12 mouse cellular contexts compared by ENCODE assay signal in the genomic region with DNA sequence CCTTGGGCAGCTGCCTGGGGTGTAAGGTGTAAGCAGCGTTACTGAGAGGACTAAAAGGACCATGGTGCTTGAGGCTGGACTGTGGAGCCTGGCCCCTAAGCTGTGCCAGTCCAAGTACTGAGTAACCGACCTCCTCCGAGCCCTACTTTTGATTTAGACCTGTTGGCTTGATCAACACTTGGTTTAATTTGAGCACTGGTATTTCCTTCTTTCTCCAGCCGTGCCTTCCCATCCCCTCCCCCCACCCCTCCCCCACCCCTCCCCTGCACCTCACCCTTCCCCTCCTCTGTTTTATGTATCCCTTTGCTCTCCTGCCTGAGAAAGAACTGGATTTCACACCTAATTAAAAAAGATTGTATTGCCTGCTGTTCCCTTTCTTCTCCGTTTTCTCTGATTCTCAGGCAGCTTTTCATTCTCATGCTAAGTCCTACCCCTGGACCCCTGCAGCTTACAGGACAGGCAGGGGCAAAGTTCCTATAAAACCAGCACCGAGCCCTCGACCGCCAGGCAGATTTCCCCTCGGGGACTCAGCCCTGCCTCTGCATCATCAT.
DNase-seq lines count a peak whose midpoint lies in the region; ATAC-seq and TF ChIP-seq lines count a peak whose summit lies in the region.
"Had no signal": no experiment of that assay in that cellular context is flagged by ENCODE, and none has a peak within 500 bp of the region (broad histone marks: within the 10 kb centered on the region; RNA-seq: fewer than 3 reads in every experiment).

No protein-coding gene starts in this region.

- peak; percentile 88 for ATAC-seq in forebrain, embryonic 12.5 days (ENCODE audit: low FRiP score)
- peak; percentile 60; the same call in 1 of the 2 replicates for ATAC-seq in limb, embryonic 11.5 days (ENCODE audit: insufficient number of reproducible peaks, low FRiP score, low TSS enrichment, low read depth)
- ATAC-seq in neural tube, embryonic 12.5 days (ENCODE audit: low FRiP score, low read depth), result peak; percentile 91
- ATAC-seq in intestine, postnatal 0 days, result no peak
- no peak for ATAC-seq in stomach, postnatal 0 days (ENCODE audit: low FRiP score, low TSS enrichment)

- no peaks in the 10 kb centered on the region for H3K9me3 ChIP-seq in forebrain, embryonic 12.5 days
- no peaks in the 10 kb centered on the region for H3K9me3 ChIP-seq in limb, embryonic 11.5 days (ENCODE audit: control insufficient read depth, low read length)
- peaks cover 8% of the 10 kb centered on the region; the same call in 1 of the 2 replicates for H3K9me3 ChIP-seq in neural tube, embryonic 12.5 days
- no peaks in the 10 kb centered on the region for H3K9me3 ChIP-seq in intestine, postnatal 0 days (ENCODE audit: control insufficient read depth)
- H3K9me3 ChIP-seq in stomach, postnatal 0 days (ENCODE audit: control insufficient read depth, low read length), result no peaks in the 10 kb centered on the region

- H3K9ac ChIP-seq in forebrain, embryonic 12.5 days, result no peak overlapping the region
- H3K9ac ChIP-seq in limb, embryonic 11.5 days (ENCODE audit: low read length), result no peak overlapping the region
- H3K9ac ChIP-seq in neural tube, embryonic 12.5 days, result no peak overlapping the region
- no peak overlapping the region for H3K9ac ChIP-seq in intestine, postnatal 0 days (ENCODE audit: low read depth, low read length)
- no peak overlapping the region for H3K9ac ChIP-seq in stomach, postnatal 0 days (ENCODE audit: low read length)

- WGBS in forebrain, embryonic 12.5 days, result 2% methylated on average over 9 of the region's 9 CpGs
- under 1% methylated on average over 9 of the region's 9 CpGs for WGBS in limb, embryonic 11.5 days
- WGBS in neural tube, embryonic 12.5 days, result 2% methylated on average over 9 of the region's 9 CpGs
- WGBS in intestine, postnatal 0 days, result 41% methylated on average over 9 of the region's 9 CpGs
- 48% methylated on average over 9 of the region's 9 CpGs for WGBS in stomach, postnatal 0 days

- peaks cover 32% of the 10 kb centered on the region for H3K4me1 ChIP-seq in forebrain, embryonic 12.5 days
- H3K4me1 ChIP-seq in limb, embryonic 11.5 days (ENCODE audit: control insufficient read depth, insufficient read depth, low read length), result peaks cover 7% of the 10 kb centered on the region
- peaks cover 20% of the 10 kb centered on the region for H3K4me1 ChIP-seq in neural tube, embryonic 12.5 days
- H3K4me1 ChIP-seq in intestine, postnatal 0 days (replicated peaks; ENCODE audit: control insufficient read depth, insufficient read depth, low read length), result no peaks in the 10 kb centered on the region
- no peaks in the 10 kb centered on the region for H3K4me1 ChIP-seq in stomach, postnatal 0 days (replicated peaks; ENCODE audit: control insufficient read depth, insufficient read depth)

- no peak overlapping the region for H3K4me3 ChIP-seq in forebrain, embryonic 12.5 days (replicated peaks)
- no peak overlapping the region for H3K4me3 ChIP-seq in limb, embryonic 11.5 days (ENCODE audit: low read depth, low read length)
- no peak overlapping the region for H3K4me3 ChIP-seq in neural tube, embryonic 12.5 days
- H3K4me3 ChIP-seq in intestine, postnatal 0 days (ENCODE audit: low read depth, low read length), result no peak overlapping the region
- H3K4me3 ChIP-seq in stomach, postnatal 0 days (ENCODE audit: low read depth, low read length), result no peak overlapping the region

- H3K27ac ChIP-seq in forebrain, embryonic 12.5 days, result peak overlapping the region; percentile 89
- no peak overlapping the region for H3K27ac ChIP-seq in limb, embryonic 11.5 days (replicated peaks; ENCODE audit: low read depth, low read length)
- H3K27ac ChIP-seq in neural tube, embryonic 12.5 days, result no peak overlapping the region
- no peak overlapping the region for H3K27ac ChIP-seq in intestine, postnatal 0 days (ENCODE audit: low read depth, low read length)
- no peak overlapping the region for H3K27ac ChIP-seq in stomach, postnatal 0 days (replicated peaks)

- TF ChIP-seq CTCF in intestine, postnatal 0 days (IDR thresholded peaks at IDR 0.05; ENCODE audit: low read depth), result no peak
- TF ChIP-seq CTCF in stomach, postnatal 0 days (IDR thresholded peaks at IDR 0.05; ENCODE audit: low read depth), result no peak

- no peak for TF ChIP-seq EP300 in stomach, postnatal 0 days (optimal IDR thresholded peaks at IDR 0.05)

- H3K27me3 ChIP-seq in forebrain, embryonic 12.5 days, result no peaks in the 10 kb centered on the region
- no peaks in the 10 kb centered on the region for H3K27me3 ChIP-seq in limb, embryonic 11.5 days (ENCODE audit: control insufficient read depth, insufficient read depth, low read length)
- H3K27me3 ChIP-seq in neural tube, embryonic 12.5 days (replicated peaks), result no peaks in the 10 kb centered on the region
- no peaks in the 10 kb centered on the region for H3K27me3 ChIP-seq in intestine, postnatal 0 days (replicated peaks; ENCODE audit: control insufficient read depth, insufficient read depth, low read length)
- no peaks in the 10 kb centered on the region for H3K27me3 ChIP-seq in stomach, postnatal 0 days (ENCODE audit: control insufficient read depth, insufficient read depth, low read length)

- H3K4me2 ChIP-seq in forebrain, embryonic 12.5 days, result peak overlapping the region; percentile 19
- H3K4me2 ChIP-seq in limb, embryonic 11.5 days (ENCODE audit: low read depth, severe bottlenecking), result no peak overlapping the region
- 0 out of 2 replicates have a peak overlapping the region, but pooled peaks have one; percentile 18 for H3K4me2 ChIP-seq in neural tube, embryonic 12.5 days (replicated peaks)
- H3K4me2 ChIP-seq in intestine, postnatal 0 days (replicated peaks; ENCODE audit: low read depth), result no peak overlapping the region
- H3K4me2 ChIP-seq in stomach, postnatal 0 days (replicated peaks; ENCODE audit: low read depth), result no peak overlapping the region
- H3K4me2 ChIP-seq: liver, embryonic 11.5 days had no signal

- peak; percentile 80 for DNase-seq in embryo, embryonic 10.5 days (ENCODE audit: low spot score)
- peak; percentile 52 for DNase-seq in limb, embryonic 11.5 days (ENCODE audit: low spot score)
- no peak for DNase-seq in left cerebral cortex, adult 8-10 months (ENCODE audit: low spot score in 2 of 2)
- no peak for DNase-seq in left cerebral cortex, adult 9 months (ENCODE audit: low spot score in 2 of 2)
- no peak for DNase-seq in stomach, postnatal 0 days (ENCODE audit: low spot score)
- DNase-seq: adrenal gland, postnatal 10 days; cerebellum, adult 11 months; lung, postnatal 4 days had no signal

- peaks cover 40% of the 10 kb centered on the region for H3K36me3 ChIP-seq in forebrain, embryonic 12.5 days (replicated peaks)
- H3K36me3 ChIP-seq in limb, embryonic 11.5 days (ENCODE audit: control insufficient read depth, insufficient read depth, low read length), result no peaks in the 10 kb centered on the region
- peaks cover 25% of the 10 kb centered on the region for H3K36me3 ChIP-seq in neural tube, embryonic 12.5 days
- no peaks in the 10 kb centered on the region for H3K36me3 ChIP-seq in intestine, postnatal 0 days (ENCODE audit: control insufficient read depth, insufficient read depth)
- H3K36me3 ChIP-seq in stomach, postnatal 0 days (ENCODE audit: control insufficient read depth, insufficient read depth, low read length), result no peaks in the 10 kb centered on the region

Comparison
In these comparisons a context has a peak if more than half of its experiments do, and no peak if none do; other contexts are left out.
1. DNase-seq: peak in embryo, embryonic 10.5 days (single experiment) and limb, embryonic 11.5 days (single experiment); none in left cerebral cortex, adult 8-10 months (0 of 2), left cerebral cortex, adult 9 months (0 of 2) and stomach, postnatal 0 days (single experiment).
2. ATAC-seq: peak in forebrain, embryonic 12.5 days (single experiment), limb, embryonic 11.5 days (single experiment) and neural tube, embryonic 12.5 days (single experiment); none in intestine, postnatal 0 days (single experiment) and stomach, postnatal 0 days (single experiment).
3. H3K4me2 ChIP-seq: peak in forebrain, embryonic 12.5 days (single experiment) and neural tube, embryonic 12.5 days (single experiment); none in limb, embryonic 11.5 days (single experiment), intestine, postnatal 0 days (single experiment) and stomach, postnatal 0 days (single experiment).